Mouse (Mus musculus): ENCODE data around the gene 4930402F06Rik.

4930402F06Rik gene

DNA sequence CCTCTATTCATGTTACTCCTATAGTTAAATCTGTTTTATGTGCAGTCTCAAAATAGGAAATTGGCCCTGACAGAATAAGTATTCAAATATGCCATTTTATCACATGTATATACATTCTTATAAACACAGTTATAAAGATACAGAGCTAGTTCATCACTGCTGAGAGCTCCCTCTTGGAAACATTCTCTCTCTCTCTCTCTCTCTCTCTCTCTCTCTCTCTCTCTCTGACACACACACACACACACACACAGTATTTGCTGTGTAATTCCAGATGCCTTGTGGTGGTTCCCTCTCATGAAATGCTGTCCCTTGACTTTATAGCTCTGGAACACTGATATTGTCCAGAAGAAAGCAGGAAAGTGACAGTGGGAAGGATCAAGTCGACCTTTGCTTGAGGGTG, 58.9 kb downstream of the 4930402F06Rik start:
- DNase-seq, result no peak

DNA sequence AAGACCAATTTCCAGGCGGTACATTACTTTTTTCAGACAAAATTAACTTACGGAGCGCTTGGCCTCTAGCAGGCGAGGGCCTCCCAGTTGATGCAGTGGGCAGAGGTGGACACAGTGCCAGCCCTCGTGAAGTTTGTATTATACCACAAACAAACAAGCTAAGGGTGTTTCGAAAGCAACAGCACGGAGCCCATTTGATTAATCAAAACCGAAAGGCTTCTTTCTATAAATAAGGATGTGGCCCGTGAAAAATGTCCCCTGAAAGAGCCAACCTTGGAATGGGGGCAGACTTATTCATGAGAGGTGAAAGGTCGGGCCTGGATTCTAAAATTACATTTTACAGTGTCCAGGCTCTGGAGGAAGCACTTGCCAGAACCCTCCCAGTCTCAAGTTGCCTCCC, 59.6 kb downstream of the 4930402F06Rik start:
- no peak for DNase-seq

DNA sequence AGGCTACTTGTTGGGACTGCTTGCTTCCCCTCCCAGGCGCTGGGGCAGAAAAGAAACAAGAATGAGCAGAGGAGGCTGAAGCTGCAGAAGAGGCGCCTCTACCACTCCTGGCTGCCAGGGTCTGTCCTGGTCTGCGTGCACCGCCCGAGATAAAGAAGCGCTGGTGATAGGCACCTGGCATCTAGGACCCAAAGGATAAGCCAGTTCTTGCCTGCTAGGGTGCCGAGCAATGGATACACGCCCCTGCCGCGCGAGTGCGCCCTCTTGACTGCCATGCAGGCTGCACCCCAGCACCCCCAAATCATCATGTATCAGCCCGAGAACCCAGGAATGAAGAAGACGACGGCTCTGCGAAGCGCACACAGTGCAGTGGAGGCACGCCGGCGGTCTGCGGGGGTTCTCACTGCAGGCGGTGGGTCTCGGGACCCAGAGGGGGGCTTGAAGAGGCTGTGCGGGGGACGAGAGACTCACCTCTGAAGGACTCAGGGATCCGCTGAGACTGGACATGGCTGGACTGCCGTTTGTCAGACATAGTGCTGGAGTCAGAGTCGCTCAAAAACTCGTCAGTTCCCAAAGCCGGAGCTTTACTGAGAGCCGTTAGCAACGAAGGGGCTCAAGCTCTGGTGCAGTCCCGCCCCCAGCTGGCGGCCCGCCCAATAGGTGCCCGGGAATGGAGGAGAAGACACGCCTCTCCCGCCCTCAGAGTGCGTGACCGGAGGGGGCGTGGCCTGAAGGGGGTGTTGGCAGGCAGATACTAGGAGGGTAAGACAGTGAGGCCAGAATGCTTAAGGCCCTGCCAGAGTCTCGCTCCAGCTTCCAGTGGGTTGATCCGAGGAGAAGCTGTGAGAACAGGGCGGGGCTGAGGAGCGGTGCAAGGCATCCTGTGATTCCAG, 60.3 kb downstream of the 4930402F06Rik start, which contains the start of gene Stom:
Stom (minus strand) TSS at position 589 of the 893 bp plus-strand sequence.
- DNase-seq, result peak; percentile 100

DNA sequence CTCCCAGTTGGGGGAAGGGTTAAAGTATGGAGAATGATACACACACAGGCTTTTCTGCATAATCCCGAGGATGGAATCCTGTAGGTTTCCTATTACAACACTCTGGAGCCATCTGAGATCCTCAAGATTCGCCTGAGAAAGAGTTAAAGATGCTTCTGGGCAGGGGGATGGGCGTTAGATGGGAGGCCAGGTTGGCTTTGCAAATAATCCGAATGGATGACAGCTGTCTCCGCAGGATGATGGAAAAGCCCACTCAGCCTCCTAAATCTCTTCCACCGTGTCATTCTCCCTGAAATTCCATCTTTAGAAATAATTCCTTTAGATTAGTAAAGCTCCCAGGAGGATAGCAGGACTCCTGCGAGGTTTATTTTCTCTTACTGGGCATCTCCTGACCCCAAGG, 61.4 kb downstream of the 4930402F06Rik start:
- DNase-seq, result no peak

- no peak for DNase-seq
Observed at GRCm38 (mm10) chr2:35333670-35334069, 63.3 kb downstream of the 4930402F06Rik start.

GRCm38 (mm10) chr2:35331205-35331604, 65.8 kb downstream of the 4930402F06Rik start:
- DNase-seq, result no peak

GRCm38 (mm10) chr2:35329061-35329460, 67.9 kb downstream of the 4930402F06Rik start:
- DNase-seq, result no peak

DNA sequence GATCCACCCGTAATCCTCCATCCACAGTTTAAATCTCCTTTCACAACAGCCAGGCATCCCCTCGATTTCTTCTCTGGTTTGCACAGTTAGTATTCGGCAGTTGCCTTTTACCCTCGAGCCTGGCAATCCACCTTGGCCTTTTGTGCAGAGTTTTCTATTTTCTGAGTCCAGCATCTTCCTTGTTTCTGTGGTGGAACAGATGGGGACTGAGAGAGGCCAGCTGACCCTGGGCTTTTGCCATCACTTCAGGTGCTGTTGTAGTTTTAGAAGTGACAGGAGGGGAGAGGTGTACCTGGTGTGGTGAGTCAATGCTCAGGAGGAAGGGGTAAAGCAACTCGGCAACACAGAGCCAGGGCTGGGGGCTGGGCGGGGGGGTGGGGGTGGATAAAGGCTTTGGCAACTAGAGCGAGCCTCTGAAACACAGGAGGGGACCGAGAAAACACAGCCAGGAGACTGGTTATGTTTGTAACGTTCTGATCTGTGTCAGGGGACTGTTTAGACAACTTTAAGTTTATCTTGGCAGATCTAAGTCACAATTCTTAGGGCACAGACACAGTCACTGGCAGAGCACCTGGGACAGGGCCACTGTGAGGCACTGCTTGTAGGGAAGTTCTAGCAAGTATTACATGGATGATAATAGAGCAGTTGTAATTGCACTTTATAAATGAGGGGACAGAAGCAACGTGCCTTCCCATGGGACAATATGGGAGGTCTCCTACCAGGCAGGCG, 68.7 kb downstream of the 4930402F06Rik start:
- no peak for DNase-seq

DNA sequence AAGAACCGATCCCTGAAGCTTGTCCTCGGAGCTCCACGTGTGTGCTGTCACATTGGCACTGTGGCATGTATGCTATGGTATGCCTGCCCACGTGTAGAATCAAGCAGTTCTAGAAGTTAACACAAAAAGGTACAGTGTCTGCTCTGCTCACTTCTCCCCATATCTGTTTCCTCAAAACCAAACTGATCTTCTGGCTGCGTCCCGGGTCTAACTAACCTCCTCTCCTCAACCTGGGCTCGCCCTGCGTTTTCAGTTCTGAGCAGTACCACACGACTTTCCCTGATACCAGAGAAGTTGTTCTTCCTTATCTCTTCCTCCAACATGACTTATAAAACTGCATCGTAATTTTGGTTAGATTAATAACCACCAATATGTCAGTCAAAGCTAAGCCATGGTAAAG, 69.4 kb downstream of the 4930402F06Rik start:
- DNase-seq, result no peak

GRCm38 (mm10) chr2:35326931-35327330, 70.0 kb downstream of the 4930402F06Rik start:
- no peak for DNase-seq

DNA sequence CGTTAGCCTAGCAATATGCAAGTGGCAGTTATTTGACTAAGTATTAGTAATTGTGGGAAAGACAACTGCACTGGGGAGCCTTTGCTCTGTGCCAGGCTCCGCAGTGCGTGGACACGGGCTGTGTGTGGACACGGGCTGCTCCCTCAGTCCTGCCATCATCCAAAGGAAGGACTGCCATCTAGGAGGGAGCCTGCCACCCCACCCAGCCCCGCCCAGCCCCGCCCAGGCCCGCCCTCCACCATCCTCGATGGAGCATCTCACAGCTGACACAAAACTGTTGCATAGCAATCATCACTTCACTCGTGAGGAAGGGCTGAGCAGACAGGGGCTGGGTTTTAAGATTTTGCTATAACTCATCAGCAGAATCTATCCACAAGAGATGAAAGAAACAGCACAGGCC, 71.0 kb downstream of the 4930402F06Rik start:
- DNase-seq, result no peak

All from lung, postnatal 4 days (tissue).